Mouse (Mus musculus) macrophage (primary cell): Measurements from ENCODE around the gene Gm13723. TPM values are rescaled to one million over a fixed set of nuclear protein-coding genes. Genes with fewer than 3 reads are reported as not detected.

ENCODE experiments used
- H3K27ac ChIP-seq: fragments of 350-480 bp; formaldehyde crosslinking; 2 replicates; pipeline ENCODE4 v1.9.0; 2021
- H3K36me3 ChIP-seq: fragments of 350-480 bp; formaldehyde crosslinking; 2 replicates; pipeline ENCODE4 v1.9.0; 2021; ENCODE audit errors: inconsistent target
- H3K4me3 ChIP-seq: fragments of 350-480 bp; formaldehyde crosslinking; 2 replicates; pipeline ENCODE4 v1.9.0; 2021; ENCODE audit errors: inconsistent target
- H3K79me2 ChIP-seq: fragments of 350-480 bp; formaldehyde crosslinking; 2 replicates; pipeline ENCODE4 v1.9.0; 2021; ENCODE audit errors: inconsistent target
- WGBS: methylation state at CpG from one replicate; pipeline ENCODE4 v1.1.7; 2026; ENCODE audit warnings: inconsistent platforms; ENCODE audit not compliant: missing documents; 5-methylcytosine and 5-hydroxymethylcytosine counted together
- polyA plus RNA-seq: library from polyadenylated mRNA; stranded (reverse); fragments of 250-400 nt; gene quantifications from 3 replicates; pipeline ENCODE4 v1.2.4, GENCODE M21; 2018; ENCODE audit warnings: inconsistent platforms
- total RNA-seq, 78 experiments: library from RNA; depleted of rRNA; stranded (reverse); fragments of 250-400 nt; gene quantifications; 1 replicate in 9 of 78; 2 replicates in 24 of 78; 3 replicates in 43 of 78; 4 replicates in 2 of 78; pipeline ENCODE4 v1.2.4; 2018; ENCODE audit warnings: inconsistent platforms in 56 of 78

Gene Gm13723
- not detected for total RNA-seq (2018; cell fraction: chromatin; rRNA removed)
- total RNA-seq (2018; cell fraction: cytosol; rRNA removed) = not detected
- not detected for total RNA-seq (2018; cell fraction: nucleus; rRNA removed)
- not detected in 3 replicates for polyA plus RNA-seq

- WGBS = 65% methylated on average over 1 of the region's 1 CpGs
- Histone ChIP-seq H3K4me3 (no peak within 1 kb of the TSS), H3K27ac (no peak within 1 kb of the TSS), H3K36me3 (no peaks in the 10 kb centered on the region), H3K79me2 (no peaks in the 10 kb centered on the region)
These were observed at the start of gene Gm13723 for GRCm38 (mm10) chr2:86874702-86875101. TSS of gene Gm13723 (minus strand) at chr2:86874802.

GRCm38 (mm10) chr2:86905647-86906046 lies 31.0 kb upstream of the Gm13723 start:
- Histone ChIP-seq H3K36me3 (no peaks in the 10 kb centered on the region), H3K79me2 (no peaks in the 10 kb centered on the region), H3K27ac (no peak overlapping the region), H3K4me3 (no peak overlapping the region)
- WGBS = 97% methylated on average over 2 of the region's 2 CpGs

GRCm38 (mm10) chr2:86892116-86892515 lies 17.5 kb upstream of the Gm13723 start, which contains the start of gene Olfr1097:
TSS of gene Olfr1097 (minus strand) at chr2:86892216.
- Histone ChIP-seq H3K27ac (no peak within 1 kb of the TSS), H3K36me3 (no peaks in the 10 kb centered on the region), H3K4me3 (no peak within 1 kb of the TSS), H3K79me2 (no peaks in the 10 kb centered on the region)
- WGBS = 100% methylated on average over 1 of the region's 1 CpGs

GRCm38 (mm10) chr2:86851596-86851995 lies 23.0 kb downstream of the Gm13723 start, which contains the start of gene Olfr1095:
TSS of gene Olfr1095 (minus strand) at chr2:86851696.
- 88% methylated on average over 3 of the region's 3 CpGs for WGBS
- Histone ChIP-seq H3K79me2 (no peaks in the 10 kb centered on the region), H3K4me3 (no peak within 1 kb of the TSS), H3K27ac (no peak within 1 kb of the TSS), H3K36me3 (no peaks in the 10 kb centered on the region)

- H3K36me3 ChIP-seq = no peaks in the 10 kb centered on the region
- no peak within 1 kb of the TSS for H3K4me3 ChIP-seq
- no peaks in the 10 kb centered on the region for H3K79me2 ChIP-seq
- no peak within 1 kb of the TSS for H3K27ac ChIP-seq
These were observed 50.2 kb downstream of the Gm13723 start, which contains the start of gene Olfr1094 for GRCm38 (mm10) chr2:86824363-86824762. TSS of gene Olfr1094 (plus strand) at chr2:86824663.

Other genes with a start within 250 kb of the Gm13723 start
- not detected in 3 replicates for gene Olfr1084, start 235.1 kb downstream of the Gm13723 start, polyA plus RNA-seq
- not detected in 3 replicates for gene Olfr1085, start 212.8 kb downstream of the Gm13723 start, polyA plus RNA-seq
- not detected in 3 replicates for gene Olfr1086, start 194.7 kb downstream of the Gm13723 start, polyA plus RNA-seq
- not detected in 3 replicates for gene Olfr1087, start 176.4 kb downstream of the Gm13723 start, polyA plus RNA-seq
- gene Olfr1089, start 141.1 kb downstream of the Gm13723 start, polyA plus RNA-seq = not detected in 3 replicates
- gene Olfr1090, start 115.8 kb downstream of the Gm13723 start, polyA plus RNA-seq = not detected in 3 replicates
- gene Olfr1093, start 92.3 kb downstream of the Gm13723 start, polyA plus RNA-seq = not detected in 3 replicates
- gene Olfr141, start 64.8 kb downstream of the Gm13723 start, polyA plus RNA-seq = not detected in 3 replicates
- not detected in 3 replicates for gene Olfr1094, start 50.1 kb downstream of the Gm13723 start, polyA plus RNA-seq
- not detected in 3 replicates for gene Olfr1095, start 23.1 kb downstream of the Gm13723 start, polyA plus RNA-seq
- not detected in 3 replicates for gene Olfr1097, start 17.4 kb upstream of the Gm13723 start, polyA plus RNA-seq
- not detected in 3 replicates for gene Olfr1098, start 49.7 kb upstream of the Gm13723 start, polyA plus RNA-seq
- gene Olfr1099, start 85.9 kb upstream of the Gm13723 start, polyA plus RNA-seq = not detected in 3 replicates
- gene Olfr1100, start 105.2 kb upstream of the Gm13723 start, polyA plus RNA-seq = not detected in 3 replicates
- gene Olfr1101, start 116.4 kb upstream of the Gm13723 start, polyA plus RNA-seq = not detected in 3 replicates
- gene Olfr1102, start 123.6 kb upstream of the Gm13723 start, polyA plus RNA-seq = not detected in 3 replicates
- gene Olfr1104, start 152.3 kb upstream of the Gm13723 start, polyA plus RNA-seq = not detected in 3 replicates
- gene Olfr1105, start 161.7 kb upstream of the Gm13723 start, polyA plus RNA-seq = not detected in 3 replicates
- not detected in 3 replicates for gene Olfr1106, start 177.5 kb upstream of the Gm13723 start, polyA plus RNA-seq
- not detected in 3 replicates for gene Olfr1107, start 201.0 kb upstream of the Gm13723 start, polyA plus RNA-seq
- gene Olfr1109, start 221.2 kb upstream of the Gm13723 start, polyA plus RNA-seq = not detected in 3 replicates
- not detected in 3 replicates for gene Olfr259, start 239.8 kb upstream of the Gm13723 start, polyA plus RNA-seq